Mouse (Mus musculus): Measurements from ENCODE around the gene Ces2b.
"Not testable (repeated sequence)": the region's sequence is repeated elsewhere in the genome, so short reads cannot be mapped to it uniquely, and the experiment has no call there.

Ces2b gene

GRCm38 (mm10) chr8:104831440-104831839 is at the start of gene Ces2b:
Gene Ces2b, plus strand, starts transcription at chr8:104831572.
- DNase-seq: no peak

DNA sequence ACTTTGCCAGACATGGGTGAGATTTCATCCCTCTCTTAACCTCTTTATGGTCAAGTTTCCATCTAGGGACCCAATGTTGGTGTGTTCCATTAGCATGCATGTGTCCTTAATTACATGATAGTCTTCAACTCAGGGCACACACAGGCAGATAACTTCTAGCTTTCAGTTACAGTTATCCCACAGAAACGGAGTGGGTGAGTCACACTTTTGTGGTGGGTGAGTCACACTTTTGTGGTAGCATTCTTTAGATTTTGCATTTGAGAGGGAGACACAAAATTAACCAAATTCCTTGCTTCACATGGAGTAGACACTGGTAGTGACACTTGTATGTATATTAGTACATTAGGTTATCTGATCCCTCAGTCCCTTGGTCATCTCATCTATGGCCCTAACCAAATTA is 44.3 kb upstream of the Ces2b start:
- peak; percentile 42 for DNase-seq

DNA sequence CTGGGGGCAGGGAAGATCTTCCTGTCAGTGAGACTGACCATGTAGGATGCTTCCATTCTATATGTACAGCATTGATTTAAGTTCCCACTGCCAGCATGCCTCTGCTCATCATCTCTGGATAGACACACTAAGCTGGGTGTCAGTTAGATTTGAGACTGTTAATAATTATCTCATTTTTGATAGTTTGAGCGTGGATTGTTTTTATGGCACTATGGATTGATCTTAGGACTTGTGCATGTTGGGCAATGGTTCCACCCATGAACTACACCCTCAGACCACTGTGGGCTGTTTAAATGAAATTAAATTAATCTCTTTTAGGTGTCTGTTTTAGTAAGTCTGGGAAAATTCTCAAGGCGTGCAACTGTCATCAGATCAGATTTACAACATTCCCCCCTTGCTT is 42.4 kb upstream of the Ces2b start:
- DNase-seq: no peak

- DNase-seq: no peak
Measured at GRCm38 (mm10) chr8:104789886-104790680, 41.3 kb upstream of the Ces2b start.

DNA sequence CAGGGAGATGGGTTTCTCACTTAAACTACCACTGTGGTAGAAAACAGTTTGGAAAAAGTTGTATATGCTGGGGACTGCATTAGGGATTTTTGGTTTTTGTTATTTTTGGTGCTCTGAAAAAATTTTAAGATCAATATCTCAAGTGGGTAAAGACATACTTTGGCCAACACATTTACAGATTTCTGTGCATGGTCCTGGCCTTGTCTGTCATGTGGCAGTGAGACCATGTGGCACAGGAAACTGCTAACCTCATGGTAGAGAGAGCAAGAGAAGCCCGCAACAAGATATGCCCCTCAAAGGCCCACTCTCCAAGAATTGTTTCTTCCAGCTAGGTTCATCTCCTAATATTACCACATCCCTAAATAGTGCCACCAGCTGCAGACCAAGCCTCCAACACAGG is 32.0 kb upstream of the Ces2b start:
- no peak for DNase-seq

DNA sequence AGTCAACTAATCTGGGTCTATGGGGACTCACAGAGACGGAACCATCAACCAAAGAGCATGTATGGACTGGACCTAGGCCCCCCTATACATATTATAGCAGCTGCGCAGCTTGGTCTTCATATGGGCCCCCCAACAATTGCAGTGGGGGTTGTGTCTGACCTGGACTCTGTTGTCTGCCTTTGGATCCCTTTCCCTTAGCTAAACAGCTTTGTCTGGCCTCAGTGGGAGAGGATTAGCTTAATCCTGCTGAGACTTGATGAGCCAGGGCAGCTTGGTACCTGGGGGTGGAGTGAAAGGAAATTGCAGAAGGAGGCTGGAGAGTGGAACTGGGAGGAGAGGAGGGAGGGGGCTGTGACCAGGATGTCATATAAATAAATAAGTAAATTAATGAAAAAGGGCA is 25.2 kb upstream of the Ces2b start:
- DNase-seq: no peak

DNA sequence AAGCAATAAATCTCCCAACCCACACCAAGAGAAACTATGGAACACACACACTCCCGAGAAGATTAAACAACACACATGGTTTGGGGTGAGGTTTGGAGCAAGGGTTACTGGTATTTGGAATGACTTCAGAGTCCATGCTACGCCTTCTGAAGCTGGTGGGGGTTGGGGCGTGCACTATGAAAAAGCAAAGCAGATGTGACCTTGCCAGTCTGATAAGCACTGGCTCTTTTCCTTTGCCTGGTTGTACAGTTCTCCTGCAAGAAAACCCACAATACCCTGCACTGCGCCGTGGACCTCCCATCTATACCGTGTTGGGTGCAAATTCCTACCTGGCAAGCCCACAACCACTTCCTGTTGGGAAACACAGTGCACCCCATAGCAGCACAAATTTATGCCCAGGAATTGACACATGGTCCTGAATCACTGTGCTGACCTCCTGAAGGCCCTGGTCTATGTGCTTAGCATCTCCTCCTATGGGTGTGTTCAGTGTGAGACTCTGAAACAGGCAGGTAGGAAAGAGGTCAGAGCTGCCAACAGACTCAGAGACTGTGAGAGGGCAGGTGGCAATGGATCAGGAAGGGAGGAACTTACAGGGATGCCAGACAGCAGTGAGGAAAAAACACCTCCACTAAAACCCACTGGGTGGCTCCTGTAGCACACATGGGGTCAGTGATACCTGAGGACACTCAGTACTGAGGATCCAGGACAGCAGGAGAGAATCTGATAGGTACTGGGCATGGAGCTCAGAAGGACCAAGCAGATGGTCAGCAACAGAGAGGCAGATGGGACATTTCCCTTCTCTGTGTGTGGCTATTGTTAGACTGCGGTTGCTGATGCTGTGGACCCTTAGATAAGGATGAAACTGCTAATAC is 22.6 kb upstream of the Ces2b start:
- no peak for DNase-seq

DNA sequence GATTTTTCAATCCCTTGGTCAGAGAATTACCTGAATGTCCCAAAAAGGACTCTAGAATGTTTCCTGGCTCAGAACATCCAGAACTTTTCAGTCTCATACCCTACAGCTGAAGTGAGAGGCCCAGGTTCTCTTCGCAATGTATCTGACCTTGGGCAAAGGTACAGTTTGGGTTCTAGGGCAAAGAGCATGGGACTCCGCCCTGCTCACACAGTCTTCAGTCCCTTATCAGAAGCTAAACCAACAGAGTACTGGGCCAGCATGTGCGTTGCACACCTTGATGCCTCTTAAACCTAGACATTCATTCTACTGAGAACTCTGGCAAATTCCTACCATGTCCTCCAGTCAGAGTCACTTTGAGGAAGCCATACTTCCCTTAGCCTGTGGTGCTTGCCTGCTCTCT is 21.9 kb upstream of the Ces2b start:
- DNase-seq: no peak

DNA sequence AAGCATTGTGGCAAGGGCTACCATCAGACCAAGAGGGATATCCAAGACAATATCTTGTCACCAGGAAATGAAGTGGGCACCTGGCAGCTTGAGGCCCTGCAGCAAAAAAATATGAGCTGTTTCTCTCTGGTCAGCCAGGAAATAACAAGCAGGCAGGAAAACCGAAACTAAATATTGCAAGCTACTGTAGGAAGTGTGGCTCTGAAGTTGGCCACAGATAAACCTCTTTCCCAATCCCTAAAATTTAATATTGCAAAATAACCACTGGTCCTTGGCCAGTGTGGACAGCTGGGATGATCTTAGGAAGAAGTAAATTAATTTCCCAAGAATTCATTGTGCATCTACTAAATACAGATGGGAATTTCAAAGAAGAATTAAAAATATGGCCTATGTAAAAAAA is 4.5 kb upstream of the Ces2b start:
- DNase-seq: no peak

DNA sequence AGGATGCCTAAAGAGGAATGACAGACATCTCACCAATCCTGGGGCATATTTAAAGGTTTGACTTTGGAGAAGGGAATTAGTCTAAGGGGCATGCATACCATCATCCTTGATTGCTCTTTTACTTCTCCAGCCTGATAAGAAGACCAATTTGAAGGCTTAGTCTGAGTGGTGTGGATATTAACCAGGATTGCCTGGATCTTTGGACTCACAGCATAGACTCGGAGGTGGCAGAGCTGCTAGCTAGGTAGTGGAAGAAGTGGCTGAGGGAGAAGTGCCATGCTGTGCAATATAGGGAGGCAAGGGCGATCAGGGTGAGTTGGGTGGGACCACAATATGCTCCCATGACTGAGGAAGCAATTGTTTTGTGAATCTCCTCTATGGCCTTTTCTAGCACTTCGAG is 3.2 kb upstream of the Ces2b start:
- DNase-seq: no peak

DNA sequence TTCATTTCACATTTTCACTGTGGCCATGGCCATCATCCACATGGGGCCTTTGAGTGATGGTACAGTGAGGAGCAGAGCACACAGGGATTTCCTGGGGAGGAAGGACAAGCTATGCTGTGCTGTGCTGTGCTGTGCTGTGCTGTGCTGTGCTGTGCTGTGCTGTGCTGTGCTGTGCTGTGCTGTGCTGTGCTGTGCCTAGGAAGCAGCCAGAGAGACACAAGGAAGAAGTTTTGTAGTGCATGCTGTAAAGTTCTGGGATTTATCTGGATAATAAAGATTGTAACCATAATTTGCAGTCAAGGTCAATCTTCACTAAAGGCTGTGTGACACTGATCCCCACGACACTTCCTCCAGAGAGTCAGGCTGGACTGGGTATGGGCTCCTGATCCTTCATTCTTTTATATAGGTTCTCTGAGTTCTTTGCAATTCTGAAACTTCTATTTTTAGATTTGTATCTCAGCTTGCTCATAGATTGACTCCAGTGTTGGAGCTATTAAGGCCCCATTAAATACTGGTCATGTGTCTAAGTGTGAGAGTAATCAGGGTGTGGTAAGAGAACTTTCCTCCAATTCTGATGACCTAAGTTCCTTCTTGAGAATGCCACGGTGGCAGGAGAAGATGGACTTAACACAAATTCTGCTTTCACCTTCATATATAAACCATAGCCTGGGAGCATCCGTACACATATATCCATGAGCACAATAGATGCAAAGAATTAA is 10.1 kb downstream of the Ces2b start:
- no peak for DNase-seq

GRCm38 (mm10) chr8:104846831-104847230 is 15.5 kb downstream of the Ces2b start, which contains the start of gene Ces2c:
Gene Ces2c, plus strand, starts transcription at chr8:104847068.
- no peak for DNase-seq

DNA sequence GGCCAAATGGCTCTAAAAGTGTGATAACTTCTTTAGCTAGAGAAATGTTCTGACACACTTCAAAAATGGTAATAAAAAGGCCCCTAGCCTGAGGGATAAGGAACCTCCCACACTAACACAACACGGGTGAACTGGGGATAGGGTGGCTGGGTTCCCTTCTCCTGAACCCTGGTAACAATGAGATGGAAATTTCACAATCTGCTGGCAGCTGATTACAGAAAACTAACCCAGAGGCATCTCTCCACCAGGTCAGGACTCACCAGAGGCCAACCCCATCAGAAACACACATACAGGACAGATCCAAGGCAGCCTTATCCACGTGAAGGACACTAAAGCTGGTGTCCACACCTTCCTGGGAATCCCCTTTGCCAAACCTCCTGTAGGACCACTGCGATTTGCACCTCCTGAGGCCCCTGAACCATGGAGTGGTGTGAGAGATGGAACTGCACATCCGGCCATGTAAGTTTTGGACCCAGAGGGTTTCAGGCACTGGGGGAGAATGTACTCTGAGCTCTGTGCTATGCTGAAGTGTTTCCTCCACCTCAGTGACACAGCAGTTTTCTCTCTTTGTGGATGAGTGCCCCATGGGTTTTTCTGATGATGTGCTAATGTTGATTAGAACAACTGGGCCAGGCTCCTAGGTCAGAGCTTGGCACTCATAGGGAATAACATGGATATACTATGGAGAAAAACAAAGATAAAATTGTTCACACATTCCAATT is 16.5 kb downstream of the Ces2b start:
- DNase-seq: no peak

DNA sequence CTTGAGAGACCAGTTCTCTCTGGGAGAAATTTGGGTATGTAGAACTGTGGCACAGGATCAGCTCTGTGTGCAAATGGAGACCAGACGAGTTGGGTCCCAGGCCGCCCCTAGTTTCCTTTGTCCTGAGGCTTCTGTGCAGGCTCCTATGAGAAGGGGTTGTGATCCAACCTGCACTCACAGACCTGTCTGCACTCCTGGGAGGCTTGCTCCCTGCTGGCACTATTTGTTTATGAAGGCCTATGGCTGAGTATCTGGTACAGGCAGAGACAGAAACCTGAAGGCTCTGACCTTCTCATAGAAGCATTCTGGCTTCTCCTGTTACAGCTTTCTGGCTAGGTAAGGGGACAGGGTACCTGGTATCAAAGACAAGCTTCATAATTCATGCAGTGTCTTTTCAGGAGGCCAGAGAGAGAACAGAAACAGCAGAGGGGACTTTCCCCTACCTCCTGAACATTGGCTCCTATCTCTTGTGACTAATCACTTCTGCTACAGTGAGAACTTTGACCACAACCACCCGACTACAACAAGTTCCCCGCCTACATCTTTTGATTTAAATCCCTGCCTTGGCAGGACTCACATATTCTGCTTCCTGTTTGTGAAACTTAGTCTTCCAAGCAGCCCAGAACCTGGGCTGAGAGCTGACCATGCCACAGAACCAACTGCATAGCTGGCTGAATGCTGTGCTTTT is 35.6 kb downstream of the Ces2b start:
- DNase-seq: not testable (repeated sequence)

DNA sequence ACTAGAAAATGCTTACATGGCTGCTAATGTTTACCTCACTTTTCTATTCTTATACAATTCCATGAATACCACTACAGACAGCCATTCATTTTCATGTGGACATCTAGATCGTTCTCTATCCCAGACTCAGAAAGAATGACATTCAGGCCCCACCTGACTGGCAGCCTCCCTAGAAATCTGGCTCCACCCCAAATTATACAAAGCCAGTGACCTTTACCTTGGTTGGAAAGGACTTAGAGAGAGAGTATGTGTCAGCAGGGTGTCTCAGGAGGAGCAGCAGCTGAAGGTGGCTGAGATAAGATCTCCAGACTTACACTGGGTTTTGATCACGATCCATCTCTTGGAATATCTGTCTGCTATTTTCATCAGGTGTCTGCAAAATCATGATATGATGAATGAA is 37.5 kb downstream of the Ces2b start:
- DNase-seq: not testable (repeated sequence)

- not testable (repeated sequence) for DNase-seq
Measured at GRCm38 (mm10) chr8:104886223-104886926, 55.0 kb downstream of the Ces2b start.

All from right cerebral cortex, adult 18-20 months (tissue).